Mouse (Mus musculus): ENCODE measurements around the gene Ccdc183.

The Ccdc183 gene

DNA sequence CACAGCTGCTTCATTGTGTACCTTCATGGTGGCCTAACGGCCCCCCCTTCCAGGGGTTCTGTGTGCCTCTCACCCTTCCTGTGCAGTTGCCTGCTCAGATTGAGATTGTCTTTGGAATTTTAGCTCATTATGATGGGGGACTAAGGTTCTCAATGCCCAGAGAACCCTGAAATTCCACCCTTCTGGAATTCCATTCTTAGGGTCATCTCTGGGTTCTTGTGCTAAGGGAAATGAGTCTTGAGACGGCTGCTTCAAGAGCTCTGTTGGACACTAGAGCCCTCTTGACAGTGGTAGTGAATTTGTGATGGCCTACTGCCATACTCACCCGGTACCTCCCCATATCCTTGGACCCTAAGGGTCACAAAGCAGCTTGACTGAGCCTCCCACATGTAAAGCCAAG lies at the start of gene Ccdc183:
Gene Ccdc183, minus strand, starts transcription at position 101 of the 400 bp plus-strand sequence.
- DNase-seq, result no peak

DNA sequence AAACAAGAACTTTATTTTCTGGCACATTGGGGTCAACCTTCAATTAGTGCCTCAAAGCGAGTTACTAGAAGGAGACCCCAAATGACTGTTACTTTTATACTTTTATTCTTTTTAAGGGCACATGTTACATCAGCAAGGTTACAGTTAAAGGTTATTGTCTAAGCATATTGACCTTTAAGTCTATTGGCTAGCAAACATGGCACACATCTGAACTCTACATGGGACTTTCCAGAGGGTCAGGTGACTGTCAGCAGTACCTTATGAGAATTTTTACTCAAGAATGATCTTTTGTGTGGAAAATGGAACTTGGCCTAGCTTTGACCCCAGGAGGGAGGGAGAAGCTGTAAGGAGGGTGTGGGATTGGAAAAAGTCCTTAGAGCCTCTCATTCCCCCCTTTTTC lies 49.0 kb upstream of the Ccdc183 start:
- no peak for DNase-seq

DNA sequence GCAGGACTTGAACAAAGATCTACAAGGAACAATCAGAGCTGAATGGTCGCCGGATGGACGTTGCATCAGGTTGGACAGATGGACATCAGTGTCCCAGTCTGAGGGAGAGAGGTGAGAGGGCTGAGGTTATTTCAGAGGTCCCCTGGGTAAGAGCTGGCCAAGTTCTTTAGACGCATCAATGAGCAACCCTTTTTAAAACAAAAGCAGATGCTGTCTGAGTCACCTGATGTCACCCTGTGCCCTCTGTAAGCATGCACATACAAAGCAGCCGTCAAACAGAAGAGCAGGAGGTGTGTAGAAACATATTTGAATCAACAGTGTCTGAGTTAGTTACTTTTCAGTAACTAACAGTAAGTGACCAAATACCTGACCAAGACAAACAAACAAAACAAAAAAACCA lies 46.6 kb upstream of the Ccdc183 start:
- DNase-seq, result no peak

DNA sequence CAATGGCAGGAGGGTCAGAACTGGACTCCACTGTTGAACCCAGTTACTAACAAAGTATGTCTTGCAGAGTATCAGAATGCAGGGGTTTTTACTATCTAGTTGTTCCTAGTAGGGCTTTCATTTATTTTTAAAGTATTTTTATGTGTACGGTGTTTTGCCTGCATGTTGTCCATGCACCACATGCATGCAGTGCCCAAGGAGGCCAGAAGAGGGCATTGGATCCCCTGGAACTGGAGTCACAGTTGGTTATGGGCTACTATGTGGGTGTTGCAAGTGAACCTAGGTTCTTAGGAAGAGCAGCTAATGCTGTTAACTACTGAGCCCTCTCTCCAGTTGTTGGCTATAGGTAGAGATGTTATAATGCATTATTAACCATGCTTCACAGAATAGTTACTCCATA lies 46.0 kb upstream of the Ccdc183 start:
- peak; percentile 63 for DNase-seq

DNA sequence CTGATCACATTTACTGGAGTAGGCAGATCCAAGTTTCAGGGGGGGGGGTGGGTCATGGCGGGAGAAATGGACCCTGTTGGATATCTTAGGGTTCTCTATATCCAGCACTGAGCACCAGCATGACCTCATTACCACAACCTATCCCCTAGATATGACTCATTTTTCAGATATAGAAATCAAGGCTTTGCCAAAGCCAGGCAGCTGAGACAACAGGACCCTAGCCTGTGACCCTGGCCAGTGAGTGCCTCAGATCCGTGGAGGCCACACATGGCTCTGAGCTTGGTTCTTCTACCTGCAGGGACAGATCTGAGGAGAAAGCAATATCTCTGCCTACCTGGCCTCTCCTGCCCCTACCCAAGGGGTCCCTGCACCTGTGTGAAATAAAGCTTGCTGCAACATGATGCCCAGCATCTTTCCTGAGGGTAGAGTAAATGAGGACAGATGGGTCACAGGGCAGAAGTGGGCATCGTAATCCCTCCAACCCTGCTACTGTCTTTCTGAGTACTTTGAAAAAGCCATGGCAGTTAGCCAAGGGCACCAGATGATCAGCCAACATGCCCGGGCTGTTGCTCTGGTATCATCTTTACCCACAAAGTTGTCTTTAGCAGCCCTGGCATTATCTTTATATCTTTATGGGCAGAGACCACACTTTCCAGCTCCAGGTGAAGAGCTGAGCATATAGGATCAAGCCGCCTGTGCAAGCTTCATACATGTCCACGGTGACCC lies 43.9 kb upstream of the Ccdc183 start:
- no peak for DNase-seq

DNA sequence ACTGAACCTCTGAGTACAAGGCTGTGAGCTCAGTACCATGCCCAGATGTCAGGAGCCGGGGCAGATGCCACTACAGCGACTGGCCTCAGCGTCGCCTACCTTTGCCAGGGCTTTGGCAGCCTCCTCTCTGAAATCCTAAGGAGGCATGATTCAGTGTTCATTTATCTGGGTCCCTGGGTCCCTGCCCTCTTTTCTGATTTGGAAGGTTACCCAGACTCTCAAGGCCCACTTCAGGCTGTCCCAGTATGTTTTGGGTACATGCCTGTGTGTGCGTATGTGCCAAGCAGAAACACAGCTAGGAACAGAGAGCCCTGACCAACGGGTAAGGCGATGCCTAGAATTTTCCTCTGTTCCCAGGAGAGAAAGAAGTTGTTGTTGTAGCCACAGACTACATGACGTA lies 42.8 kb upstream of the Ccdc183 start:
- DNase-seq, result no peak

DNA sequence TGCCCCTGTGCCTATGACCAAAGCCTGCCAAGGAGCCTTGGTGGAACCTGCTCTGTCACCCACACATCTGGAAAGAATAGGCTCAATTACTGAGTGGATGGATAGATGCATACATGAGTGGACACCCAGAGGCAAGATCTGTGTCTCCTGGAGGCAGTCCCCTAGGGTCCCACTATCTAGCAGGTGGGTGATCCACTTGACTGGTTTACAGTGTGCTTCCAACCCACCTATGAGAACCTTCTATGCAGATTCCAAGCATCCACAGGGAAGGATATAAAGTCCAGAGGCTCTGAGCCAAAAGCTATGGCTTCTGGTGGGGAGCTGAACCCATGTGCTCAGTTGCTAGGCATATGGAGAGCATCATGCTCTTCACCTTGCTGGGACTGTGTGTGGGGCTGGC lies 40.2 kb upstream of the Ccdc183 start, which contains the start of gene Lcn5:
Gene Lcn5, plus strand, starts transcription at position 301 of the 400 bp plus-strand sequence.
- no peak for DNase-seq

DNA sequence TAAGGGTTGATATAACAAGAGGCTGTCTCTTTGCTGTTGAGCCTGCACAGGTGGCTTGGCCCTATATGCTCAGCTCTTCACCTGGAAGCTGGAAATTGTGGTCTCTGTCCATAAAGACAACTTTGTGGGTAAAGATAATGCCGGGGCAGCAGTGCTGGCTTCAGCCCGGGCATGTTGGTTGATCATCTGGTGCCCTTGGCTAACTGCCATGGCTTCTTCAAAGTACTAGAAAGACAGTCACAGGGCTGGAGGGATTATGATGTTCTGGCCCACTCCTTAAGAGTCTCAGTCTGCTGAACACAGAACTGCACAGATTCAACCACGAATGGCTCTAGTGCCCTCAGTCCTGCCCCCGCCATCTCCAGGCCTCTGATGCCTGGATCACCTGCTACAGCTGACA lies 39.8 kb upstream of the Ccdc183 start:
- no peak for DNase-seq

DNA sequence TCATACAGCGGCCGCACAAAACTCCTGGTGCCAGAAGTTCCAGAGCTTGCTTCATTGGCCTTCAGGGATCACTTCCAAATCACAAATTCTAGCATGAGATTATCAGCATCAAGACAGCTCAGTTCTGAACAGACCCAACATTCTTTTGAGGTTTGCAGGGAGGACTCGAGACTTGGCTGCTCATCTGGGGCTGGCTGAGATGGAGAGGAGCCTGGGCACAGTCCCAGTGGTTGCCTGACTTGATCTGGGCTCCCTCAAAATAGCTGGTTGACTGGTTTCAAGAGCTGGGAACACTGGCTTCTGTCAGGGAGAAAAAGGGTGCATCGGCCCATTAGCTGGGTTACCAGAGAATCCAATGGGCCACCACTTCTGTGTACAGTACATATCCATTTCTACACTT lies 39.2 kb upstream of the Ccdc183 start:
- no peak for DNase-seq

DNA sequence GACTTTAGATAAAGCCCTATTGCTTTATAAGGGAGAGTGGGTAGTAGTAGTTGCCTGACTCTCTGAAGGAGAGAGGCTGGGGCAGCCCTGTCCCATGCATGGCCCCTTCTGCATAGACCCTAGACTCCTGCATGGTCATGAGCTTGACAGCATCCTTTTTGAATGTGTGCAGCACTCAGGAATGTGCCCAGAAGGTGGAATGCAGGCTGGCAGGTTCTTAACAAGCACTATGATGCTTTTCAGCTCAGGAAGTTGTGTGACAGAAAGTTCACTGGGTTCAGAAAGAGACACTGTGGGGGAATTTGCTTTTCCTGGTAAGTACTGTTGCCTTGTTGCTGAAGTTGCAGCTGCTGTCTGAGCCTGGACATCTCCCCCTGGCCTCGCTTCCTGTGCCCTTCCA lies 37.0 kb upstream of the Ccdc183 start:
- no peak for DNase-seq

DNA sequence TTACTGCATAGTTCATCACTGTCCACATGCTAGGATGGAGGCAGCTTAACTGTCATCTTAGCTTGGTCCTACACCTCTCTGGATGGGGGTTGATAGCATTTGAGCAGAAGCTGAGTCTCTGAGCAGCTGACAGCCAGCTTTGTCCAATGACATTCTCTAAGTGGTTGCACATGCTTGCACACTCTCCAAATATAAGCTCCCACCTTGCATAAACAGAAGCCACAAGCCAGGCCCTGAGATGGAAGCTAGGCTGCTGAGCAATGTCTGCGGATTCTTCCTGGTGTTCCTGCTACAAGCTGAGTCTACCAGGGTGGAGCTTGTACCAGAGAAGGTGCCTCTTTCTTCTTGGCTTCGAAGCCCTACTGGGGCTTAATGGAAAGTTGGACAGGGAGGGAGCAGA lies 35.4 kb upstream of the Ccdc183 start, which contains the start of gene Lcn8:
Gene Lcn8, plus strand, starts transcription at position 219 of the 400 bp plus-strand sequence.
- no peak for DNase-seq

DNA sequence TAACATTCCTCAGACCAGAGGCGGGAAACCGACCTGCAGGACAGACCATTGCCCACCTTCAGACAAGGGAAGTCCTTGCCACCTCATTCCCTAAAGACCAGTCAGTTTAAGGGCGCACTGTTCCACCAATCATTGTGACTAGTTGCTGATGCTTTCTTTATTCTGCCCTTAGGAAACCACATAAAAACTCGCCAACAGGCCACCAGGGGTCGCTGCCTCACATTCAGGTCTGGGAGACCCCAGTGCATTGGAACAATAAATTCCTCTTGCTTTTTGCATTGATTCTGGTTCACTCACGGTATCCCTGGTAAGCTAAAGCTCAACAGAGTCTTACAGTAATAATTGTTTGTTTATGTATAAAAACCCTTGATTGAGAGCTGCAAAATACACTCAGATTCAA lies 22.4 kb upstream of the Ccdc183 start:
- DNase-seq, result peak; percentile 23

DNA sequence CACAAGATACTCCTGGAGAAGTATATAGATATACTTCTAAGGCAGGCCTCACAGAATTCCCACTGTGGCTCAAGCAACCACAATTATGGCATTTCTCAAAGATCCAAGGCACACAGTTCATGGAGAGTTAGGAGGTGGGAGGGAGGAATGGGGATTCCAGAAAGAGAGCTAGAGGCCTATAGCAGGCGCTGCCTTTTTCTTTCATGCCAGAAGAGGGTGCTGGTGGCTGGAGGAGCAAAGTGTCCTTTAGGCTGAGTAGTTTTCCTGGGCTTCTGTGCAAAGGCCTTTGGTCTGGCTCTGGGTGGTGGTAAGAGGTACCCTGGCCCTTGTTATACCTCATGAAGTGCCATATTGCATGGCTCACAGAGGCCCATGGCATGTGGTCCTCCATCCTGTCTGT lies 16.6 kb upstream of the Ccdc183 start:
- DNase-seq, result no peak

DNA sequence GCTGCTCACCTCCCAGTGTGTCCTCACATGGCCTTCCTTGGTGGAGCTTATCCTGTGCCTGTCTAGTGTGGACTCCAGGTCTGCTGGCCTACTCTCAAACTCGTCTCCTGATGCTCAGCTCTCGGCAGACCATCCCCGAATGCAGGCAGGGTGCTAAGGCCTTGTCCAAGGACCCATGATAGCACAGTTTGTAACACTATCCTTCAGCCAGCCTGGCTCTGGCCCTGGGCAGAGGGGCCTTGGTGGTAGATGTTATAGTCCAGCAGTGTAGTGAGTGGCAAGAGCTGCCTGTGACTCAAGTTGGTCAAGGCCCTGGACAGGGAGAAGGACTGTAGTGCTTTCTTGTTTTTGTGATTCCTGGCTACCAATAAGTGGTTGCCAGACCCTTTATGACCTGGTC lies 16.1 kb upstream of the Ccdc183 start:
- DNase-seq, result no peak

DNA sequence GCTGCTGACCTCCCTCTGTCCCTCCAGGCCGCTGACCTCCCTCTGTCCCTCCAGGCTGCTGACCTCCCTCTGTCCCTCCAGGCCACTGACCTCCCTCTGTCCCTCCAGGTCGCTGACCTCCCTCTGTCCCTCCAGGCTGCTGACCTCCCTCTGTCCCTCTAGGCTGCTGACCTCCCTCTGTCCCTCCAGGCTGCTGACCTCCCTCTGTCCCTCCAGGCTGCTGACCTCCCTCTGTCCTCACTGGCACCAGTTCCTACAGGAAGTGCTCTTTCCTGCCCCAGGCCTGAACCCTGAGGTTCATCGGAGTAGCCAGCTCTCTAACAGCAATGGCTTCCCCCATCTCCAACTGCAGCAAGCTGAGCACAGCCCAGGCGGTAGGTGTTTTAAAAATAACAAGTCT lies 11.3 kb upstream of the Ccdc183 start:
- peak; percentile 16 for DNase-seq

DNA sequence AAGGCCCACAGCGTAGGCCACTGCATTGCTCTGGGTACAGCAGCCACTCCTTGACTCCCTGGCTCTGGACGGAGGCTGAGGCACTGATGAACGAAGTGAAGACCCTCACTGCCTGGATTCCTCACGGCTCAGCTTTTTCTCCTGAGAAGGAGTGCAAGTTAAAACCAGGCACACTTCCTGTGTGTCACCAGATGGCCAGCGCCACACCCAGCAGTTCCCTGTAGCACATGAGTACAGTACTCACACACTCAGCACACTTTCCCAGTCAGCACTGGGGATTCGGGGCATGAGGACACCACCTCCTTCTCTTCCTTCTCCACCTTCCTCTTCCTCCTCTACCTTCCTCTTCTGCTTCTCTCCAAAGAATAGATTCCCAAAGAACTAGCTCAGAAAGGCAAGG lies 10.3 kb upstream of the Ccdc183 start, which contains the start of gene Fcna:
Gene Fcna, minus strand, starts transcription at position 220 of the 400 bp plus-strand sequence.
- no peak for DNase-seq

DNA sequence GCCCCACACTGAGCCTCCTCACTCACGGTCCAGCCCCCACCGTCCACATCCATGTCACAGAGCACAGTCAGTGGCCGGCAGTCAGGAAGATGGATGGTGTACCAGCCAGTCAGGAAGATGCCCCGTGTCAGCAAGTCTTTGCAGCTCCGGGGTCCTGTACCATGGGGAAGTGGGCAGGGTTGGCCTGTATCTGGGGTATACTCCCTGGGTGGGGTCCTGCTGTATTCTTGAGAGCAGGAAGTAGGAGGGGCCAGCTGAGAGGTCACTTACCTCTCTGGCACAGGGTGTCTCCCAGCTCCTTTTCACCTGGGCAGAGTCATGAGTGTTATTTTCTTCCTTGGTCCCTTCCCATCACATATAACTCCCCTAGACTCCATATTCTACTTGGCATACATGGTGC lies 8.5 kb upstream of the Ccdc183 start:
- no peak for DNase-seq

DNA sequence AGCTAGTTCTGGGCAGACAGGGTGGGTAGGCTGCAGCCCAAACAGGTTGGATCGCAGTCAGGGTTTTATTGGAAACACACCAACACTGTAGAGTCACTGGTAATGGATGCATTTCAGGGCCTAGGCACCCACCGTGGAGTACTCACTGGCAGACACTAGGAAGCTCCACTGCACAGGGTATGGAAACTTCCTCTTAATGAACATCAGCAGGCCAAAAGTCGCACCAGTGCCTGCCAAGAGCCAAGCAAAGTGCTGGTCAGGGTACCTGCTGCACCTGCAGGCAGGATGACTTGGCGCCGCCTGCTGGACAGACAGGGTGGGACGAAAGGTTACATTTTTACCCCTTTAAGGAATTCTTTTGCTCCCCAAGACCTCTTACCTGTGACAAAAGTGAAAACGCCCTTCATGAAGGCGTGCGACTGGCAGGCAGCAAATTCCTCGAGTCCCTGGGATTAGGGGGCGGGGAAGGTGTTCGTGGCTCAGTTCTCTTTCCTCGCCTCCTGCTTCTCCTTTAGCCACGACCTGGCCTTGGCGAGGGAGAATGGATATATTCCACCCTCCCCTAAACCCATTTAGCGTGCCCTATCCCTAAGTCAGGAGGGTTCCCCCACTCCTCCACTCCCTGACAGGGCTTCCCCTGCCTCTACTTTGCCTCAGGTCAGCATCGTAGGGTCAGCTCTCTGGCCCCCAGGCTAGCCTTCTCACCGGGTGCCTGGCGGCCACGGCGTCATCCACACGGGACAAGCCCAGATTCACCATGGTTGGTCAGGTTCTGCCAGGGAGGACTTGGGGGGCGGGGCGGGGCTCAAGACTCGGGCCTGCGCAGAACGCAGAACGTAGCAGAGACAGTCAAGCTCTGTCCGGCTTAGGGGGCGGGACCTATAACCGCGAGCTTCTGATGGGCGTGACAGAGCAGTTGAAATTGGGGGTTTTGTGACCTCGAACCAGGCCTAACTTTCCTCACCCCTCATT lies 4.0 kb upstream of the Ccdc183 start, which contains the start of gene Tmem141:
Gene Tmem141, minus strand, starts transcription at position 777 of the 972 bp plus-strand sequence.
- peak; percentile 90 for DNase-seq

DNA sequence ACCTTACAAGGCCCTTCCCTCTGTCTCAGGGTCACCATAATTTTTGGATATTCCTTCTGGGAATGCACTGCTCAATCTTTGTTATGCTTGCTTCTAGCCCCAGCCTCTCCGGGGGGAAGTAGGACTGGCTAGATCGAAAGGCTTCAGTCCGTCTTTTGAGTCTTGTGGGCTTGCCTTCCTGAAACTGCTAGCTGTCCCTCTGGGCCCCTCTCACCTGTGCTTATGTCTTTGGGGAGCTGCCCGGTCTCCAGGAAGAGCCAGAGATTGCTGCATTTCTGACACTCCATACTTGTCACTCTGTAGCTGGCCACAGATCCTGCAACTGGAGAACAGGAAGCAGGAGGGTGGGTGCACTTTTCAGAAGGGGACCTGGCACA lies 3.4 kb upstream of the Ccdc183 start:
- DNase-seq, result no peak

DNA sequence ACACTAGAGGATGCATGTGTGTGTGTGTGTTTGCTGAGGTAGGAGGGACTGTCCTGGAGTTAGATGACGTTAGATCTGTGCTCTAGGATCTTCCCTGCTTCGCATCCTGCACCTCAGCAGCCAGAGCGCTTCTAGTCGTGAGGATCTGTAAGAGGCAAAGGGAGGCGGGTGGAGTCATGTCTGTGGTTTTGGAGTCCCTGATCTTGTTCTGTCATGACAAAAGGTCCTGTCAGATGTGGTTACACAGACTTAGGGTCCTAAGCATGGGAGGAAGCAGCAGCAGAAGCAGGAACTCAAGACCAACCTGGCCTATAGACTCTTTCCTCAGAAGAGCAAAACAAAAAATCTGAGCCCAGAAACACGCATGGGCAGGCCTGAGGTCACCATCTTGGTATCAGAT lies 2.9 kb upstream of the Ccdc183 start:
- no peak for DNase-seq

DNA sequence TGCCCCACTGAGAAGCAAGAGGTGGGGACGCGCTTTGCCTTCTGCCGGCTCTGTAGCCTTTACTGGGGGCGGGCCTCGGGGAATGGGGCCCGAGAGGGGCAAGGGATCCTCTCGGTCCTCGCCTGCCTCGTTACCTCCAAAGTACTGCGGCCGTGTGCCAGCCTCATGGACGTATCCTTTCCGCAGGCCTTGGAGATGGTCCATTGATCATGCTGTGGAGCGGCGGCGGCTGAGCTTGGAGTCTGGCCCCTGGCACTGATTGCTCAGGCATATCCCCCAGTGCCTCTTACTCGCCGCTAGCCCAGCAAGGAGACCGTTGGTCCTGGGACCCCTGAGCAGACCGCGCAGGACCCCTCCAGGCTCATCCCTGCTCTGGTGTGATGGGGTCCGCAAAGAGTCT lies 1.1 kb downstream of the Ccdc183 start:
- no peak for DNase-seq

DNA sequence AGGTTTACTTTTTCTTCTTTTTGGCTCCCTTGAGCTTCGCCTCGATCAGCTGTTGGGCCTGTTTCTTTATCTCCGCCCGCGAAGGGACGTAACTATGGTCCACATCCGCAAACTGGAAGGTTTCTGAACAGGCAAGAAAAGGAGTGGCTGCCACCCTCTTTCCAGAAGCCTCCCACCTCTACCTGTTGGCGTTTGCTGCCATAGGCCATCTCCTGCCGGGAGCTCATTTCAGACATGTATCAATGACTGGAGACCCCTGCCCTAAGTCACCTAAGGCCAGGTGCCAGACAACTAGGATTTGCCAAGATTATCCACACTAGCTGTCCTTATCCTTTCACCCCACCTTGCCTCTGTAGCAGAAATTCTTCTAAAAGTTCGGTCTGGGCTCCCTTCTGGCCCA lies 8.8 kb downstream of the Ccdc183 start:
- no peak for DNase-seq

DNA sequence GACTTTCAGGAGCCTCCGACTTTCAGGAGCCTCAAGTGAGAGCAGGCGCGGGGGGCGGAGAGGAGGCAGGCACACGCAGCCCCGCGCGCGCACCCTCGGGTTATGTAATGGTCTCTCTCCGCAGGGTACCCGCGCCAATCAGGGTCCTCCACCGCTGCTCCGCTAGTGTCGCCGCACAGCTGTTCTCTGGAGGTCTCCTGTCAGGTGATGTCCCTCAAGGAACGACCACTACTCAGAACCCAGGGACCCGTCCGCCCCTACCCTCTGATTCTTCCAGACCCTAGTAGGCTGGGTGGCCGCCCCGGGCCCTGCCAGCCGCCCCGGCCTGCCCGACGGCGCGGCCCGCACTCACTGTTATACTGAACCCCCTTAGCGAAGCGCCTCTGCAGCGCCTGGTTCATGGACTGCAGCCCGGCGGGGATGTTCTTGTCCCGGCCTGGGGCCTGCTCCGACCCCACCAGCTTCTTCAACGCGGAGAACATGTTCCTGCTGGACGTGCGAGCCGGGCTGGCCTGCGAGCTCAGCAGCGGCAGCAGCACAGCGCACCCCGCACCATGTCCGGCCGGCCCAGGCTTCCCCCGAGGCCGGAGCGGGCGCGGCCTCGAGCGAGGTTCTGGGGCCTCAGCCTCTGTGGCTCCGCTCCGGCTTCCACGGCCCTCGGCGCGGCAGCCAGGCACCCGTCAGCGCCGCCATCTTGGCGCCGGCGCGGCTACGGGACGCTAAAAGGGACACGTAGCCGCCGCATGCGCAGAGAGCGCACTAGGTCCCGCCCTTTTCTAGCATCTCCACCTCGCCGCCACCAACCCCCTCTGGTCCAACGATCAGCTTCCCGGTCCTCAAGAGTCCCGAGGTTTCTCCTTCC lies 9.5 kb downstream of the Ccdc183 start, which contains the start of gene Rabl6:
Gene Rabl6, minus strand, starts transcription at position 761 of the 862 bp plus-strand sequence.
- DNase-seq, result peak; percentile 92
